Mouse (Mus musculus) bone marrow, adult 2 months (tissue): ENCODE results near the gene Ocln.

Source experiments
- CTCF ChIP-seq: fragments of 200-500 bp; IDR thresholded peaks from 2 replicates; pipeline ENCODE4 v1.5.1; 2011; ENCODE audit warnings: low read length, control low read depth; ENCODE audit not compliant: control insufficient read depth, insufficient read depth
- POLR2A ChIP-seq: fragments of 200-500 bp; IDR thresholded peaks from 2 replicates; pipeline ENCODE4 v1.6.1; 2011; ENCODE audit warnings: low read depth, mild to moderate bottlenecking, control low read depth, low read length, borderline replicate concordance; ENCODE audit not compliant: control insufficient read depth

- TF ChIP-seq CTCF: no peak
- no peak for TF ChIP-seq POLR2A
Measured at GRCm38 (mm10) chr13:100579951-100580350, 27.4 kb upstream of the Ocln start.
